Mouse (Mus musculus): Measurements from ENCODE around the gene Cdk17.

- TF ChIP-seq CTCF (IDR thresholded peaks at IDR 0.05; ENCODE audit: extremely low read depth, insufficient read length, insufficient replicate concordance, low read depth, low read length) (no peak), POLR2A (IDR thresholded peaks at IDR 0.05; ENCODE audit: low read depth, low read length) (no peak)
Measured at GRCm38 (mm10) chr10:93190475-93191262, 30.0 kb downstream of the Cdk17 start.

All from small intestine, adult 2 months (tissue).